Mouse (Mus musculus): ENCODE results near the gene Hspe1. TPM values are rescaled to one million over a fixed set of nuclear protein-coding genes. Genes with fewer than 3 reads are reported as not detected.
"Not testable (repeated sequence)": the region's sequence is repeated elsewhere in the genome, so short reads cannot be mapped to it uniquely, and the experiment has no call there.

Hspe1 gene
- polyA plus RNA-seq, 1 experiment: 436 TPM

- no peaks in the 10 kb centered on the region for H3K36me3 ChIP-seq (ENCODE audit: control insufficient read depth, insufficient read depth)
- H3K4me2 ChIP-seq (ENCODE audit: low read depth): no peak overlapping the region
- H3K27me3 ChIP-seq (ENCODE audit: control insufficient read depth, insufficient read depth, insufficient read length): no peaks in the 10 kb centered on the region
- no peak for TF ChIP-seq MAX (IDR thresholded peaks at IDR 0.05; ENCODE audit: low read depth)
- TF ChIP-seq REST (IDR thresholded peaks at IDR 0.05; ENCODE audit: insufficient read depth, insufficient read length): no peak
- TF ChIP-seq TCF12 (IDR thresholded peaks at IDR 0.05; ENCODE audit: insufficient read depth, poor library complexity, severe bottlenecking): no peak
- no peak for TF ChIP-seq USF1 (IDR thresholded peaks at IDR 0.05; ENCODE audit: low read depth)
- no peak for TF ChIP-seq SRF (IDR thresholded peaks at IDR 0.05; ENCODE audit: control insufficient read depth, insufficient read length, low read depth)
- no peak for TF ChIP-seq E2F4 (IDR thresholded peaks at IDR 0.05; ENCODE audit: insufficient read depth)
- TF ChIP-seq TCF3 (IDR thresholded peaks at IDR 0.05; ENCODE audit: insufficient read length, low read depth): no peak
- no peak for TF ChIP-seq POLR2A (IDR thresholded peaks at IDR 0.05; ENCODE audit: insufficient read length, low read depth)
- no peak for TF ChIP-seq MYOG (IDR thresholded peaks at IDR 0.05; ENCODE audit: control insufficient read depth in 1 of 3, insufficient read depth in 1 of 3, insufficient read length in 2 of 3, low read depth in 2 of 3)
- no peak for TF ChIP-seq POLR2AphosphoS2 (IDR thresholded peaks at IDR 0.05; ENCODE audit: insufficient read length, low read depth)
- TF ChIP-seq MYOD1 (IDR thresholded peaks at IDR 0.05; ENCODE audit: control insufficient read depth in 1 of 3, insufficient read length in 2 of 3, low read depth in 2 of 3): no peak
- TF ChIP-seq CEBPB (IDR thresholded peaks at IDR 0.05; ENCODE audit: insufficient read depth, poor library complexity, severe bottlenecking): no peak
- no peaks in the 10 kb centered on the region for H3K79me2 ChIP-seq (ENCODE audit: control insufficient read depth, insufficient read depth)
- no peak overlapping the region for H3ac ChIP-seq (ENCODE audit: control insufficient read depth, insufficient read length)
- H3K4me3 ChIP-seq: no peak overlapping the region
These were observed 19.7 kb downstream of the Hspe1 start for GRCm38 (mm10) chr1:55107644-55108043.

- no peaks in the 10 kb centered on the region for H3K79me2 ChIP-seq (ENCODE audit: control insufficient read depth, insufficient read depth)
- TF ChIP-seq TCF12 (IDR thresholded peaks at IDR 0.05; ENCODE audit: insufficient read depth, poor library complexity, severe bottlenecking) (no peak), SRF (IDR thresholded peaks at IDR 0.05; ENCODE audit: control insufficient read depth, insufficient read length, low read depth) (no peak), USF1 (IDR thresholded peaks at IDR 0.05; ENCODE audit: low read depth) (no peak), E2F4 (IDR thresholded peaks at IDR 0.05; ENCODE audit: insufficient read depth) (no peak), MAX (IDR thresholded peaks at IDR 0.05; ENCODE audit: low read depth) (no peak), CEBPB (IDR thresholded peaks at IDR 0.05; ENCODE audit: insufficient read depth, poor library complexity, severe bottlenecking) (no peak), MYOD1 (IDR thresholded peaks at IDR 0.05; ENCODE audit: control insufficient read depth in 1 of 3, insufficient read length in 2 of 3, low read depth in 2 of 3) (no peak), TCF3 (IDR thresholded peaks at IDR 0.05; ENCODE audit: insufficient read length, low read depth) (no peak), REST (IDR thresholded peaks at IDR 0.05; ENCODE audit: insufficient read depth, insufficient read length) (no peak), MYOG (IDR thresholded peaks at IDR 0.05; ENCODE audit: control insufficient read depth in 1 of 3, insufficient read depth in 1 of 3, insufficient read length in 2 of 3, low read depth in 2 of 3) (no peak), POLR2A (IDR thresholded peaks at IDR 0.05; ENCODE audit: insufficient read length, low read depth) (no peak), POLR2AphosphoS2 (IDR thresholded peaks at IDR 0.05; ENCODE audit: insufficient read length, low read depth) (no peak)
- H3K36me3 ChIP-seq (ENCODE audit: control insufficient read depth, insufficient read depth): no peaks in the 10 kb centered on the region
- H3K27me3 ChIP-seq (ENCODE audit: control insufficient read depth, insufficient read depth, insufficient read length): no peaks in the 10 kb centered on the region
- no peak overlapping the region for H3ac ChIP-seq (ENCODE audit: control insufficient read depth, insufficient read length)
- H3K4me2 ChIP-seq (ENCODE audit: low read depth): no peak overlapping the region
- H3K4me3 ChIP-seq: no peak overlapping the region
These were observed 20.5 kb downstream of the Hspe1 start for GRCm38 (mm10) chr1:55108473-55108872.

GRCm38 (mm10) chr1:55109066-55109766 lies 21.3 kb downstream of the Hspe1 start:
- Histone ChIP-seq H3K4me2 (ENCODE audit: low read depth) (no peak overlapping the region), H3K27me3 (ENCODE audit: control insufficient read depth, insufficient read depth, insufficient read length) (no peaks in the 10 kb centered on the region), H3ac (ENCODE audit: control insufficient read depth, insufficient read length) (no peak overlapping the region), H3K36me3 (ENCODE audit: control insufficient read depth, insufficient read depth) (no peaks in the 10 kb centered on the region), H3K79me2 (ENCODE audit: control insufficient read depth, insufficient read depth) (no peaks in the 10 kb centered on the region), H3K4me3 (no peak overlapping the region)
- no peak for TF ChIP-seq TCF3 (IDR thresholded peaks at IDR 0.05; ENCODE audit: insufficient read length, low read depth)

GRCm38 (mm10) chr1:55123046-55123445 lies 35.1 kb downstream of the Hspe1 start:
- Histone ChIP-seq H3K79me2 (ENCODE audit: control insufficient read depth, insufficient read depth) (no peaks in the 10 kb centered on the region), H3K4me2 (ENCODE audit: low read depth) (no peak overlapping the region), H3K27me3 (ENCODE audit: control insufficient read depth, insufficient read depth, insufficient read length) (no peaks in the 10 kb centered on the region), H3K4me3 (no peak overlapping the region), H3K36me3 (ENCODE audit: control insufficient read depth, insufficient read depth) (no peaks in the 10 kb centered on the region), H3ac (ENCODE audit: control insufficient read depth, insufficient read length) (no peak overlapping the region)
- TF ChIP-seq TCF12 (IDR thresholded peaks at IDR 0.05; ENCODE audit: insufficient read depth, poor library complexity, severe bottlenecking): no peak
- no peak for TF ChIP-seq MAX (IDR thresholded peaks at IDR 0.05; ENCODE audit: low read depth)
- no peak for TF ChIP-seq MYOD1 (IDR thresholded peaks at IDR 0.05; ENCODE audit: control insufficient read depth in 1 of 3, insufficient read length in 2 of 3, low read depth in 2 of 3)
- no peak for TF ChIP-seq CEBPB (IDR thresholded peaks at IDR 0.05; ENCODE audit: insufficient read depth, poor library complexity, severe bottlenecking)
- no peak for TF ChIP-seq POLR2AphosphoS2 (IDR thresholded peaks at IDR 0.05; ENCODE audit: insufficient read length, low read depth)
- no peak for TF ChIP-seq SRF (IDR thresholded peaks at IDR 0.05; ENCODE audit: control insufficient read depth, insufficient read length, low read depth)
- TF ChIP-seq USF1 (IDR thresholded peaks at IDR 0.05; ENCODE audit: low read depth): no peak
- TF ChIP-seq E2F4 (IDR thresholded peaks at IDR 0.05; ENCODE audit: insufficient read depth): no peak
- TF ChIP-seq TCF3 (IDR thresholded peaks at IDR 0.05; ENCODE audit: insufficient read length, low read depth): no peak
- TF ChIP-seq REST (IDR thresholded peaks at IDR 0.05; ENCODE audit: insufficient read depth, insufficient read length): no peak
- no peak for TF ChIP-seq POLR2A (IDR thresholded peaks at IDR 0.05; ENCODE audit: insufficient read length, low read depth)
- TF ChIP-seq MYOG (IDR thresholded peaks at IDR 0.05; ENCODE audit: control insufficient read depth in 1 of 3, insufficient read depth in 1 of 3, insufficient read length in 2 of 3, low read depth in 2 of 3): no peak

DNA sequence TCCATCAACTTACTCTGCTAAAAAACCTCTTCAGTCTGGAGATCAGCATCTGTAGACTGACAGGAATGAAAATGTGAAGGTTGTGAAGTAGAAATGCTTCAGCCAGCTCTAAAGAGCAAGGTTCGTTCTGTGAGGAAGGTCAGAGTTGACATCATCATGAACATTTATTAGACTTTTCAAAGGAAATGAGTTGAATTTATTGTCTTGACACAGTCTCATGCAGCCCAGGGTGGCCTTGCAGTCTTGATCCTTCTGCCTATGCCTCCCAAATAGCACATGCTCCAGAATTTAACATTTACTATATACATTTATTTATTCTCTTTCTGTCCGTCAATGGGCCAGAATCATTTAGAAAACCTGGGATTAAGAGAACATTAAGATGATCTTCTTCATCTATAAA lies 35.6 kb downstream of the Hspe1 start:
- Histone ChIP-seq H3K27me3 (ENCODE audit: control insufficient read depth, insufficient read depth, insufficient read length) (no peaks in the 10 kb centered on the region), H3K79me2 (ENCODE audit: control insufficient read depth, insufficient read depth) (no peaks in the 10 kb centered on the region), H3K36me3 (ENCODE audit: control insufficient read depth, insufficient read depth) (no peaks in the 10 kb centered on the region), H3K4me3 (no peak overlapping the region), H3ac (ENCODE audit: control insufficient read depth, insufficient read length) (no peak overlapping the region), H3K4me2 (ENCODE audit: low read depth) (no peak overlapping the region)
- no peak for TF ChIP-seq MAX (IDR thresholded peaks at IDR 0.05; ENCODE audit: low read depth)
- TF ChIP-seq MYOD1 (IDR thresholded peaks at IDR 0.05; ENCODE audit: control insufficient read depth in 1 of 3, insufficient read length in 2 of 3, low read depth in 2 of 3): no peak
- TF ChIP-seq SRF (IDR thresholded peaks at IDR 0.05; ENCODE audit: control insufficient read depth, insufficient read length, low read depth): no peak
- TF ChIP-seq POLR2A (IDR thresholded peaks at IDR 0.05; ENCODE audit: insufficient read length, low read depth): no peak
- no peak for TF ChIP-seq USF1 (IDR thresholded peaks at IDR 0.05; ENCODE audit: low read depth)
- TF ChIP-seq CEBPB (IDR thresholded peaks at IDR 0.05; ENCODE audit: insufficient read depth, poor library complexity, severe bottlenecking): no peak
- TF ChIP-seq POLR2AphosphoS2 (IDR thresholded peaks at IDR 0.05; ENCODE audit: insufficient read length, low read depth): no peak
- TF ChIP-seq TCF3 (IDR thresholded peaks at IDR 0.05; ENCODE audit: insufficient read length, low read depth): no peak
- no peak for TF ChIP-seq REST (IDR thresholded peaks at IDR 0.05; ENCODE audit: insufficient read depth, insufficient read length)
- no peak for TF ChIP-seq E2F4 (IDR thresholded peaks at IDR 0.05; ENCODE audit: insufficient read depth)
- no peak for TF ChIP-seq MYOG (IDR thresholded peaks at IDR 0.05; ENCODE audit: control insufficient read depth in 1 of 3, insufficient read depth in 1 of 3, insufficient read length in 2 of 3, low read depth in 2 of 3)
- TF ChIP-seq TCF12 (IDR thresholded peaks at IDR 0.05; ENCODE audit: insufficient read depth, poor library complexity, severe bottlenecking): no peak

DNA sequence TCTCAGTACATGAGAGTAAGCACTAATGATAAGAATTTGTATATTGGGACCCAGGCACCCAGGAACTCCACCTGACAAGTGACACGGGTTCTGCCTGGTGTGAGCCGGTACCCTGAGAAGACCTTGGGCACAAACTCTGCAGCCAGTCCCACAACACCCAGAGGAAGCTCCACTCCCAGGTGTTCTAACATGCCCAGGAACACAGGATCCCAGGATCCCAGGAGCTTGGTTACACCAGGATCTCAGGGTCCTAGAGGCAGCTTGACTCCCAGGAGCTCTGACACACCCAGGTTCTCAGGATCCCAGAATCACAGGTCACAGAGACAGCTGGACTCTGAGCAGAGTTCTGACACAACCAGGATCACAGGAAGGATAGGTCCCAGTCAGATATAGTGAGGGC lies 36.2 kb downstream of the Hspe1 start:
- not testable (repeated sequence) for H3ac ChIP-seq (ENCODE audit: control insufficient read depth, insufficient read length); H3K4me2 ChIP-seq (ENCODE audit: low read depth); H3K4me3 ChIP-seq; H3K36me3 ChIP-seq (ENCODE audit: control insufficient read depth, insufficient read depth); H3K27me3 ChIP-seq (ENCODE audit: control insufficient read depth, insufficient read depth, insufficient read length); H3K79me2 ChIP-seq (ENCODE audit: control insufficient read depth, insufficient read depth)
